Mouse (Mus musculus): ENCODE measurements at regions not wholly inside any gene's neighbourhood (a gene's known extent, or its start where the extent isn't known, plus 50 kb on each side); places are given as distances from the start of the nearest gene placed in this dataset.
"Not testable (repeated sequence)": the region's sequence is repeated elsewhere in the genome, so short reads cannot be mapped to it uniquely, and the experiment has no call there.

- Histone ChIP-seq H3K27me3 (replicated peaks) (no peaks in the 10 kb centered on the region), H3K4me1 (no peaks in the 10 kb centered on the region), H3K9me3 (no peaks in the 10 kb centered on the region), H3K27ac (0 out of 2 replicates have a peak overlapping the region, but pooled peaks have one; percentile 18), H3K4me3 (peak overlapping the region; percentile 15), H3K4me2 (peak overlapping the region; percentile 44), H3K9ac (peak overlapping the region; percentile 3; the same call in 1 of the 2 replicates), H3K36me3 (replicated peaks) (no peaks in the 10 kb centered on the region)
- peak; percentile 88 for ATAC-seq (replicated peaks)
- 35% methylated on average over 17 of the region's 17 CpGs for WGBS
These were observed 92.6 kb upstream of the Zfp706 start for GRCm38 (mm10) chr15:37099927-37100766.

DNA sequence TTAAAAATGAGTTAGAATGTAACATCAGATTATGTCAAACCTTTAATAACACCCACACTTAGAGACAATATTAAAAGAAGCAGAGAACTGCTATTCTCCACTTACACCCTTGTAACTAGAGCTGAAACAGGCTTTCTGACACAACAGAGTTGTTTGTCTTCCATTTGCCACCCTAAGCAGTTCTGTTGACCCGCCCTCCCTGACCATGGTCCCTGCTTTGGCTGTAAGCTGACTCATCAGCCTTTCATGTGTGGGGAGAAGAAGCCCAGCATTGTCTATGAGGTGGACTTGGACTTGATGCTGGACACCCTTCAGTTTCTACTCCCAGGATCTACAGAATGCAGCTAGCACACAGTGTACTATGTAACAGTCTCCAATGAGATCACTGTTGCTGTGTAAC is 91.6 kb upstream of the Zfp706 start:
- 96% methylated on average over 1 of the region's 1 CpGs for WGBS
- Histone ChIP-seq H3K9ac (no peak overlapping the region), H3K27ac (no peak overlapping the region), H3K4me3 (no peak overlapping the region), H3K4me1 (no peaks in the 10 kb centered on the region), H3K4me2 (no peak overlapping the region), H3K27me3 (replicated peaks) (no peaks in the 10 kb centered on the region), H3K36me3 (replicated peaks) (no peaks in the 10 kb centered on the region), H3K9me3 (no peaks in the 10 kb centered on the region)
- ATAC-seq (replicated peaks), result no peak

DNA sequence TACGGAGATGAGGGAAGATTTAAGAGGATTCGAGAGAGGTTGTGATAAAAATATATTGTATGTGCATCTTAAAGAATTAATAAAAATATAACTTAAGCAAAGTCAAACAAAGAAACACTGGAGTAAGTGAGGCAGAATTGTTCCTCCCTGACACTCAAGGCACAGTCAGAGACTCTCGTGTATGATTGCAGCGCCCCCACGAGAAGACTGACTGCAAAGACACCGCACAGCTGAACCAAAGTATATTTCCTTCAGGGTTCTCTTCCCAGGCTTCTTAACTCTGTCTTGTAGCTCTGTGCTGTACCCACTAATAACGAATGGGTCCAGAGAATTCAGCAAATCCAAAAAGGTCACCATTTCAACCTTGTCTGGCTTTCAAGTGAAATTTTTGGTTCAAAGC is 89.9 kb upstream of the Zfp706 start:
- 91% methylated on average over 7 of the region's 7 CpGs for WGBS
- Histone ChIP-seq H3K9ac (no peak overlapping the region), H3K4me1 (no peaks in the 10 kb centered on the region), H3K36me3 (replicated peaks) (no peaks in the 10 kb centered on the region), H3K9me3 (no peaks in the 10 kb centered on the region), H3K27ac (no peak overlapping the region), H3K4me3 (no peak overlapping the region), H3K4me2 (no peak overlapping the region), H3K27me3 (replicated peaks) (no peaks in the 10 kb centered on the region)
- ATAC-seq (replicated peaks), result no peak

DNA sequence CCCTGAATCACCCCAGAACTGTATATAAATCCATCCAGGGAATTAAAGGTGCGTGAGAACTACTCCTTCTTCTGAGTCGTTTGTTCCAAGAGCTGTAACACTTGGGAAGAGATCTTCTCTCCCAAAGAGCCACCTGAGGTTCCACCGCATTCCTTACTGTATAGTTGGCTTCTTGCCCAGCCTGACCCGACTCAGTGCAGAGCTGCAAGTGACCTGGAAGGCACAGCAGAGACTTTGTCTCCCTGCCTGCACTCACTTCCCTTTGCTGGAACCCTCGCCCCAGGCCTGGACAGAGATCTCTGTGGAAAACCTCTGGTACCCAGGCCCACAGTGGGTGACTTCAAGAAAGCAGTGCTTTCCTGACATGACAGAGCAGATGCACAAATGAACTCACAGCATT is 83.6 kb upstream of the Zfp706 start:
- WGBS, result 82% methylated on average over 5 of the region's 5 CpGs
- H3K27me3 ChIP-seq (replicated peaks); H3K36me3 ChIP-seq (replicated peaks); ATAC-seq (replicated peaks); H3K9ac ChIP-seq; H3K4me3 ChIP-seq; H3K4me1 ChIP-seq; H3K4me2 ChIP-seq; H3K27ac ChIP-seq; H3K9me3 ChIP-seq: not testable (repeated sequence)

- H3K36me3 ChIP-seq (replicated peaks), result no peaks in the 10 kb centered on the region
- no peaks in the 10 kb centered on the region for H3K4me1 ChIP-seq
- whole genome bisulfite sequencing, result 82% methylated on average over 3 of the region's 3 CpGs
- H3K4me3 ChIP-seq, result no peak overlapping the region
- ATAC-seq (replicated peaks), result no peak
- no peak overlapping the region for H3K9ac ChIP-seq
- H3K27me3 ChIP-seq (replicated peaks), result no peaks in the 10 kb centered on the region
- H3K4me2 ChIP-seq, result no peak overlapping the region
- no peaks in the 10 kb centered on the region; the same call in 1 of the 2 replicates for H3K9me3 ChIP-seq
- H3K27ac ChIP-seq, result no peak overlapping the region
These were observed 76.2 kb upstream of the Zfp706 start for GRCm38 (mm10) chr15:37083726-37084125.

DNA sequence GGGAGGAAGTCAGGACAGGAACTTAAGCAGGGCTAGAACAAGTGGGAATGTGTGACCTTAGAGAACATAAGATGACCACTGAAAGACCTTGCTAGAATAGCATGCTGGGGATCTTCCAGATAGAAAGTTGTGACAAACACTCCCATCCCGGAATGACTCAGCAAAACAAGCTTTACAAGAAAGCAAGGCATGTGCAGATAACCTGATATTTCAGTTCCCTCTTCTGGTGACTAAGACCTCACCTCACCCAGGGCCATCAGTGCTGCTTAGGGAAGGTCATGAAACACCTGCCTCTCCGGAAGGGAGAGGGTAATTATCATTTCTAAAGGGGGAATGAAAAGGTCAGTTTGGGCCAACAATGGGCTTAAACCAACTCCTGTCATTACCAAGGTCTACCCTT is 74.3 kb upstream of the Zfp706 start:
- no peak overlapping the region for H3K27ac ChIP-seq
- no peak for ATAC-seq (replicated peaks)
- 68% methylated on average over 2 of the region's 2 CpGs for WGBS

DNA sequence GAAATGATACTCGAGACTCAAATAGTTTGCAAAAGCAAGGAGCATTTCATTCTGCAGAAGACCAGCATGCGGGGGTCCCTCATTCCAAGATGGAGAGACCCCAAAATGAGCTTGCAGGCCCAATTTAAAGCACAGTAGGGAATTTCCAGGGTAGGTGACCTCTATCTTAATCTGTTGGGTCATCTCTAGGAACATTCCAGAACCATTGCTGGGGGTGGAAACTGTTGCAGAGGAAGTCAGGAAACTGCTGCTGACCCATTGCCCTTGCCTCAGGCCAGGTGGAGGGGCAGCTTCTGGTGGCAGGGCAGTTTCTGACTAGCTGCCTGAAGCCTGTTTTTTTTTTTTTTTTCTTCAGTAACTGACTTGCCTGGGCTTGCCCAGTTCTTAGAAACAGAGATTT is 73.4 kb upstream of the Zfp706 start:
- 86% methylated on average over 2 of the region's 2 CpGs for WGBS
- no peaks in the 10 kb centered on the region for H3K9me3 ChIP-seq

More for the DNA sequence above, 74.3 kb upstream of the Zfp706 start:
- H3K27me3 ChIP-seq (replicated peaks), result no peaks in the 10 kb centered on the region
- H3K9ac ChIP-seq, result no peak overlapping the region
- H3K4me3 ChIP-seq, result no peak overlapping the region
- H3K9me3 ChIP-seq, result no peaks in the 10 kb centered on the region
- no peak overlapping the region for H3K4me2 ChIP-seq
- H3K4me1 ChIP-seq, result no peaks in the 10 kb centered on the region
- H3K36me3 ChIP-seq (replicated peaks), result no peaks in the 10 kb centered on the region

GRCm38 (mm10) chr15:37080395-37080794 is 72.8 kb upstream of the Zfp706 start:
- WGBS, result 87% methylated on average over 4 of the region's 4 CpGs

More for the DNA sequence above, 73.4 kb upstream of the Zfp706 start:
- Histone ChIP-seq H3K4me3 (no peak overlapping the region), H3K27me3 (replicated peaks) (no peaks in the 10 kb centered on the region), H3K4me1 (no peaks in the 10 kb centered on the region), H3K9ac (no peak overlapping the region), H3K4me2 (no peak overlapping the region), H3K27ac (no peak overlapping the region), H3K36me3 (replicated peaks) (no peaks in the 10 kb centered on the region)
- ATAC-seq (replicated peaks), result no peak

GRCm38 (mm10) chr15:37074207-37074606 is 66.6 kb upstream of the Zfp706 start:
- not testable (repeated sequence) for H3K9me3 ChIP-seq; H3K4me2 ChIP-seq; H3K4me3 ChIP-seq; ATAC-seq (replicated peaks); H3K27me3 ChIP-seq (replicated peaks); H3K9ac ChIP-seq; H3K36me3 ChIP-seq (replicated peaks); H3K4me1 ChIP-seq; H3K27ac ChIP-seq
- WGBS, result 92% methylated on average over 2 of the region's 2 CpGs

More at GRCm38 (mm10) chr15:37080395-37080794, 72.8 kb upstream of the Zfp706 start:
- Histone ChIP-seq H3K36me3 (replicated peaks) (no peaks in the 10 kb centered on the region), H3K9ac (no peak overlapping the region), H3K4me2 (no peak overlapping the region), H3K27ac (no peak overlapping the region), H3K27me3 (replicated peaks) (no peaks in the 10 kb centered on the region), H3K9me3 (no peaks in the 10 kb centered on the region), H3K4me3 (no peak overlapping the region), H3K4me1 (no peaks in the 10 kb centered on the region)
- no peak for ATAC-seq (replicated peaks)

DNA sequence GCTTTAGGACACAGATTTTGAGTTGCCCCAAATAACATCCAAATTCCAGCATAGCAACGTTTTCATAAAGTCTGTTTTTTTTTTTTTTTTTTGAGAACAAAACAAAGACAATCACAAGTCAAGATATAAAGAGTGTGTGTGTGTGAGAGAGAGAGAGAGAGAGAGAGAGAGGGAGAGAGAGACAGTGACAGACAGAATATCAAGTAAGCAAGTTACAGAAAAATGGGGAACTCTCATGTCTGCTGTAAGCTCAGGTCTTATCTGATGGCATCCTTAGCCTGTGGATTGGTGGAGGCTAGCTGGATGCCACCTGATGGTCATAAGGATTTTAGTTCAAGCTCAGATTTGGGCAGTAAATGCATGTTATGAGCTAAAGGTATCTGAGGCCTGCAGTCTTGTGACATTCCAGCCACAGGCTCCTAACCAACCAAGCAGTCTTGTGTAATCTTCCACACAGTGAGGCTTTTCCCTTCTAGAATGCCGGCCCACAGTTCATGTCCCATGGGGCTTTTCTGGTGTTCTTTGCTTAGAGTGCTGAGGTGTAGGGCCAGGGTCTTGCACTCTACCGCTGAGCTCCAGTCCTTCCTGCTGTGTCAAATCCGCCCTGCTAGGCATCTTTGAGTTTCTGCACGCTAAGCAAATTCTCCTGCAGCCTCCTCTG is 64.8 kb upstream of the Zfp706 start:
- Histone ChIP-seq H3K36me3 (replicated peaks) (no peaks in the 10 kb centered on the region), H3K9me3 (no peaks in the 10 kb centered on the region), H3K9ac (no peak overlapping the region), H3K27me3 (replicated peaks) (no peaks in the 10 kb centered on the region), H3K4me2 (no peak overlapping the region), H3K27ac (no peak overlapping the region), H3K4me1 (no peaks in the 10 kb centered on the region), H3K4me3 (no peak overlapping the region)
- WGBS, result 83% methylated on average over 5 of the region's 5 CpGs
- ATAC-seq (replicated peaks), result no peak

GRCm38 (mm10) chr15:37070188-37070587 is 62.6 kb upstream of the Zfp706 start:
- H3K4me2 ChIP-seq, result no peak overlapping the region
- H3K9me3 ChIP-seq, result no peaks in the 10 kb centered on the region
- H3K9ac ChIP-seq, result no peak overlapping the region
- ATAC-seq (replicated peaks), result no peak
- no peak overlapping the region for H3K27ac ChIP-seq
- H3K27me3 ChIP-seq (replicated peaks), result no peaks in the 10 kb centered on the region
- no peaks in the 10 kb centered on the region for H3K36me3 ChIP-seq (replicated peaks)
- H3K4me1 ChIP-seq, result no peaks in the 10 kb centered on the region
- no peak overlapping the region for H3K4me3 ChIP-seq
- WGBS, result 83% methylated on average over 3 of the region's 3 CpGs

DNA sequence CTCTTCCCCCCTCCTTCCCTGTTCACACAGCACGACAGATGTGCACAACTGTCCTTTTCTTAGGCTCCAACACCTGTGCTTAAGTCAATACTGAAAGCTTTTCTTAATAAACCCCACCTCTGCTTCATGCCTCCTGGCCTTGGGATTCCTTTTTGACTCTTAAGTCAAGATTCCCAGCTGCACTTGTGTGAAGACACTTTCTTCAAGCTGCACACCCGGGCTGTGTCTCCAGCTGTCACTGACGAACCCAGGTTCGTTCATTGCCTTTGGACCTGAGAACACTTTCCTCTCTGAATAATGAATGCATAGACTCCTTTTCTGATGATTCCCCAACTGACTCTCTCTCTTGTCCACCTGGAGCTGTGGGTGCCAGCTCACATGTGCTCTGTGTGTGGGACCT is 59.8 kb upstream of the Zfp706 start:
- Histone ChIP-seq H3K4me1 (peaks cover 3% of the 10 kb centered on the region; the same call in 1 of the 2 replicates), H3K4me2 (no peak overlapping the region), H3K36me3 (replicated peaks) (no peaks in the 10 kb centered on the region), H3K9ac (no peak overlapping the region), H3K4me3 (no peak overlapping the region), H3K9me3 (no peaks in the 10 kb centered on the region), H3K27ac (no peak overlapping the region), H3K27me3 (replicated peaks) (no peaks in the 10 kb centered on the region)
- 82% methylated on average over 4 of the region's 4 CpGs for WGBS
- no peak for ATAC-seq (replicated peaks)
